Mouse (Mus musculus) B cell, adult (primary cell): ENCODE measurements around the gene Tead3. TPM values are rescaled to one million over a fixed set of nuclear protein-coding genes. Genes with fewer than 3 reads are reported as not detected.

ENCODE experiments used
- total RNA-seq: library from RNA; stranded (reverse); gene quantifications from 4 replicates; pipeline ENCODE4 v1.2.4, GENCODE M21; 2023; ENCODE audit not compliant: inconsistent age

Tead3 gene
- not detected in 4 replicates for total RNA-seq

GRCm38 (mm10) chr17:28350466-28351352, at the start of gene Tead3:
Tead3 (minus strand) TSS chr17:28350817.

GRCm38 (mm10) chr17:28365122-28365521, 14.5 kb upstream of the Tead3 start, which contains the start of gene Tulp1:
Tulp1 (minus strand) TSS chr17:28365222.

GRCm38 (mm10) chr17:28328366-28328928, 22.2 kb downstream of the Tead3 start, which contains the start of gene Rpl10a:
Rpl10a (plus strand) TSS chr17:28328471.

GRCm38 (mm10) chr17:28313212-28313879, 37.3 kb downstream of the Tead3 start, which contains the start of gene Fance:
Fance (plus strand) TSS chr17:28313519.

Other genes with a start within 250 kb of the Tead3 start
- not detected in 4 replicates for gene Scube3, start 208.7 kb downstream of the Tead3 start, total RNA-seq
- gene Zfp523, start 173.7 kb downstream of the Tead3 start, total RNA-seq: 13.8 to 18.7 TPM (median 16.1 TPM) in 4 replicates
- gene Def6, start 143.0 kb downstream of the Tead3 start, total RNA-seq: 73.8 to 93.7 TPM (median 87.3 TPM) in 4 replicates
- 23.1 to 29.8 TPM (median 26.4 TPM) in 4 replicates for gene Ppard, start 118.1 kb downstream of the Tead3 start, total RNA-seq
- 32.7 to 41.5 TPM (median 36.3 TPM) in 4 replicates for gene Fance, start 37.3 kb downstream of the Tead3 start, total RNA-seq
- gene Rpl10a, start 22.3 kb downstream of the Tead3 start, total RNA-seq: 1,518 to 1,751 TPM (median 1,582 TPM) in 4 replicates
- gene Tulp1, start 14.4 kb upstream of the Tead3 start, total RNA-seq: 0.57 TPM in 1 of 4 replicates, not detected in the others
- gene Fkbp5, start 166.7 kb upstream of the Tead3 start, total RNA-seq: 22.0 to 39.4 TPM (median 24.6 TPM) in 4 replicates
- not detected in 4 replicates for gene Armc12, start 180.0 kb upstream of the Tead3 start, total RNA-seq
- gene Clpsl2, start 198.6 kb upstream of the Tead3 start, total RNA-seq: not detected in 4 replicates
- 1.3 TPM in 1 of 4 replicates, not detected in the others for gene Clps, start 209.9 kb upstream of the Tead3 start, total RNA-seq
- gene Lhfpl5, start 224.8 kb upstream of the Tead3 start, total RNA-seq: not detected in 4 replicates